Mouse (Mus musculus) mouse embryonic stem cell (cell line): ENCODE data around the gene Mapk10.

Experiments used
- in situ Hi-C, 2 experiments: fragments of 300-500 bp; cut with MboI; formaldehyde crosslinking; loops; 1 replicate in 1 of 2; 3 replicates in 1 of 2; pipeline ENCODE4 v1.14.3; 2019 to 2020; ENCODE audit warnings: low sequenced_read_pairs in 2 of 2, low pct_unique_long_range_greater_than_20kb in 1 of 2, mixed read lengths in 1 of 2; ENCODE audit not compliant: unreplicated experiment in 1 of 2

Mapk10 gene

DNA sequence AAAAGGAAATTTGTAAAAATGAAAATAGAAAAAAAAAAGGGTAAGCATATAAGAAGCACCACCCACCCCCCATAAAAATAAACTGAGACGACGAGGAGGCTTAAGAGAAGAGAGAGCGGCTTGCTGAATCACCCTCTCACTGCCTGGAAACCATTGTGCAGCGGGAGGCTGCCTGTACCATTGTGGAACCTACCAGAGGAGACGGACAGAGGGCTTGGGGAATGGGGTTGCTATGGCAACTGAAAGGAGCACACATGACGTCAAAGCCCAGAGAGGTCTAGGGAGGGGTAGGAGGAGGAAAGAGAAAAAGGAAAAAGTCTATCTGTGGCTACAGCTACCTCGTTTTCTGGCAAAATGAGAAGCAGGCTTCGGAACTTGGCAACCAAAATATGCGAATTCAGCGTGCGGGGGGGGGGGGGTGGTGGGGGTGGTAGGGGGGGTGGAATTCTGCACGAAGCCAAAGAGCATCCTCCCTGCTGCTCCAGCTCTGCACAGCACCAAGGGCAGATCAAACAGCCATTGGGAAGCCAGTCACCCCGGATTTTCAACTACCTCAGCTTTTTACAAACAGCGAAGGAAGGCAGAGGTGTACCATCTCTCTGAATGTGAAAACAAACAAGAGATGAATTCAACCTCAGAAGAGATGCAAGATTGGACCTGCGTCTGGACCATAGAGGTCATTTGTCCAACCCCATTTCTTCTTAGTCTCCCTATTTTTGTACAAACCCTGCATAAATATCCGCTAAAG, at the start of gene Mapk10:
Mapk10 (minus strand) TSS at position 234 of the 748 bp plus-strand sequence.
- in situ Hi-C loops = no loop called here

DNA sequence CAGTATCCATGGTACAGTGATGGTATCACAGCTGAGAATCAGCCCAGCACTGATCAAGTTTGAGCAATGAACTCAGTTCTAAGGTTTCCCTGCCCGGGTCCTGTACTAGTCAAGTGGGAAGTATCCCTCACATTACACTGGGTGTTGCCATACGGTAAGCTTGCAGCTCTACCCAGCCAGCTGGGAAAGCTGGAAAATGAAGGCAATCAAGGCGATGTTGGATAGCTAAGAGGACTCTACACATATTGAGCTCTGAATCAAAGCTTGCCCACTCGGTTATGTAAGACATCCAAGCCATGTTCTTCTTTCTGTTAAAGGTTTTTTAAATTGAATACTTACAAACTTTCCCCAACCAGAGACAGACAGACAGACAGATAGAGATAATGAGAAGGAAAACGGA, 45.0 kb upstream of the Mapk10 start:
- in situ Hi-C loops = no loop called here

DNA sequence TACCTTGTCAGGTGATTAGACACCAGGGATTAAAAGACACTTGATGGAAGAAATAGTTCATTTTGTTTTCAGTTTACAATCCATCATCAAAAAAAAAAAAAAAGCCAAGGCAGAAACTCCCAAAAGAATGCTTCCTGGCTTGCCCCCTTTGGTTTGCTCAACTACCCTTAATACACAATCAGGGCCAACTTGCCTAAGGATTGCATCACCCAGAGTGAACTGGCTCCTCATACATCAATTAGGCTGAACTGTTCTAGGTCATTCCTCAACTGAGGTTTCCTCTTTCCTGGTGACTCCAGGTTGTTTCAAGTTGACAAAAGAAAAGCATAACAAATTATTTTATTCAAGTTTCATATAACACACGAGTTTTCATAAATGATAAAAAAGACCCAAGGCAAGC, 31.3 kb upstream of the Mapk10 start:
- in situ Hi-C loops = no loop called here

DNA sequence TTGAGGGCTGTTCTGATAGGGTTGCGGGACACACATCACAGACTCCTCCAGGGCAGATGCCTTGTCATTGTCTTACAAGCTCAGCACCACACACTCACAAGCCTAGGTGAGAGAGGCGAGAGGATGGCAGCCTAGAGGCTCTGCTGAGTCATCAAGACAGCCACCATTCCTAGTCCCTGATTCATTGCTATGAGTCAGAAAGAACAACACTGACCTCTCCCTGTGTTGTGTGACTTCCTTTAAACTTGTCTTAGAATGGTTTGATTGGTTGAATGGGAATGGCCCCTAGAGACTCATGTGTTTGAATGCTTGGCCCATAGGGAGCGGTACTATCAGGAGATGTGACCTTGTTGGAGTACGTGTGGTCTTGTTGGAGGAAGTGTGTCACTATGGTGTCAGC, 20.7 kb upstream of the Mapk10 start:
- in situ Hi-C loops = no loop called here

DNA sequence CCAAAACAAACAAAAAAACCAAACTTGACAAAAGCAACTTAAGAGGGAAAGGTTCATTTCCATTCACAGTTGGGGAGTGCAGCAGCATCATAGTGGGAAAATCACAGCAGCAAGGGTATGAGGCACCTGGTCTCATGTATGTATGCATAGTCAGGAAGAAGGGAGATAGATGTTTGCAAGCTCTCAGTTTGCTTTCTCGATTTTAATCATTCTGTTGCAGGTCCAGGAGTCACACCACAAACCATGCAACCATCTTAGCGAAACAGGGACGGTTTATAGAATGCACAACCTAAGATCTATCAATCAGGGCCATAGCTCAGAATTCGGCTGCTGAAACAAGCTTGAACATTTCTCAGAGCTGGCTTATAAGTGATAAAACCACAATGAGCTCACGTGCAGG, 19.2 kb upstream of the Mapk10 start:
- in situ Hi-C loops = no loop called here

DNA sequence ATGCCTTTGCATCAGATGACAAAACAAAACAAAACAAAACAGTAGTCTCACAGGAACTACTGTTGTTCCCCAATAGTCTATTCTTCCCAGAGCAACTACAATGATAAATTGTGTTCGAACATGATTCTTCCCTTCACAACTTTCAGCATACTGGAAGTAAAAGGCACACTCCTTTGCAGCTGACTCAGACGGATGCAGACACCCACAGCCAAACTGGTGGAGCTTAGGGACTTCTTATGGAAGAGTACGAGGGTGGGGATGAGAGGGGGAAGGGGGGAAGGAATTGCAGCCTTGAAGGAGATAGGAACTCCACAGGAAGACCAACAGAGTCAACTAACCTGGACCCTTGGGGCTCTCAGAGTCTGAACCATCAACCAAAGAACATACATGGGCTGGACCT, 18.2 kb upstream of the Mapk10 start:
- in situ Hi-C loops = no loop called here

DNA sequence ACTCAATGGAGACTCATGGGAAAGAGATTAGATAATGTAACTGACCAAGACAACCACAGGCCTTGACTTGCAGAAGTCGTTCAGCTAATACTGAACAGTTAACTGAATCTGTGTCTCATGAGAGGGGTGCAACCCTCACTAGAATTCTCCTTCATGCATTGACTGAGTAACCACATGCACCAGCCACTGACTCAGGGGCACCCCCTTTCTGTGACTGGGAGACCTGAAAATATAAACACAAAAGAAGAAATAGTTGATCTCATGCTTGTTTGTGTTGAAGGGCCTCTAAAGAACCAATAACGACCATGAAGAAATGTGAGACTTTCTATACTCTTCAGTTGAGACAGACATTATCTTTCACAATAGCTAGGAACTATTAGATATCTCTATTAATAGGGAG, 10.9 kb upstream of the Mapk10 start:
- in situ Hi-C loops = no loop called here

DNA sequence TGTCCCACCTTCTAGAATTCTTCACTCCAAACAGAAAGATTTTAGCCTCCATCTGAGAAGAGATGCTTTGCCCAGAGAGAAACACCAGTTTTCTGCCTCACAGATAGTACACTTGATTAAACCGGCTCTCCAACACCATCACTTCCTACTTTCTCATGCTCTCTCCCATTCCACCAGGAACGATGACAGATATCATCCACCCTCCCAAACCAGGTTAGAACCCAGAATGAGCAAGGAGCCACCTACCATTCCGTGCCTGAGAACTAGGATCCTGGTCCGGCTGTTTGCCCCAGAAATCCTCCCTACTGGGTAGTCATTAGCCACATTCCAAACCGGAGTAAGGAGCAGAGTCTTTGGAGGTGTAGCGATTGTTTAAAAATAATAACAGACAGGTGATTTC, 490 bp downstream of the Mapk10 start:
- in situ Hi-C loops = no loop called here

DNA sequence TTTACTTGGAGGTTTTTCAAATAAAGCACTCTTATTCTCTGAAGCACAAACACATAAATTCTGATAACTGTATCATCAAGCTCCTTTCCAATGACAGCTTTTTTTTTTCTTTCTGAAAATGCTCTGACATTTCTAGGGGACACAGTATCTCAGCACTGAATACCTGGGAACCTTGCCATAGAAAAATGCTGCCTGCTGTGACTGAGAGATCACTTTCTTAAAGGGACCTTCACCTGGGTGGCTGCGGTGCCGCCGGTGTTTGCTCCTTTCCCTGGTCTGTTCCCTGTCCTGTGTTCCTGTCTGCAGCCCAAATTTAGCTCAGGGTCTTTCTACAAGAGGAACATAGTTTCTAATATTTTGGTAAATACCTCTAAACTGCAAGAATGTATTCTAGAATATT, 1.1 kb downstream of the Mapk10 start:
- in situ Hi-C loops = no loop called here

DNA sequence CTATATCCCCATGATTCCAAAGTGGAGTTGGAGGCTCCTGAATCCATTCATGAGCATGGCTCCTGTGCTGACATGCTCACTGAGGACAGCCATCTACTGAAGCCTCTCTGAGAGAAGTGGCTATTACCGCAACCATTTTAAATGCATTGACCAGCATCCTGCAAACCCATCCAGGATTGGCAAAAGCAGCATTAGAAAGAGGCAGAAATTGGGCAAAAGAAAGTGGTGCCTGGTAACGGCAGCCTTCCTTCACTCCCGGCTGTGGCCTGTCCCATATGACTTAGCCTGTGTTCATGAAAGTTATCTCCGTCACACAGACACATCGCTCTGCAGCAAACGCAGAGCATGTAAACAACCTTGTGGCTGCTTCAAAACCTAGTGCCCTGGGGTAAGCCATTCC, 1.6 kb downstream of the Mapk10 start:
- in situ Hi-C loops = no loop called here

DNA sequence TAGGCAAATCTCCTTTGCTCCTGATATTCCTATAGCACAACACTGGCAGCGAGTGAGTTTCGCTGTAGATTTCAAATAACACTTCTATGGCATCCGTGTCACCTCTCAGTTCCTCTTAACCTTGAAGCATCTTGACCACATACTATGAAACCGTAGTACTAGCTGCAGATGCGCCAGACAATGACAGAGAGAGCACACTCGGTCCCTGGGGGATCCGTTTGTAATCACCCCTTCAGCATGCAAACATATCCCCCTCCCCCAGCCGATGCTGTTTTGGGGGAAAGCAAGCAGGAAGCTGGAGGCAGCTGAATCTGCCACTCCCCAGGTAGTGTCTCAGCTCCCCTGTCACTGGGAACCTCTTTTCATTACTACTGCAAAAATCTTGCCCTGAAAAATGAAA, 2.3 kb downstream of the Mapk10 start:
- in situ Hi-C loops = no loop called here

DNA sequence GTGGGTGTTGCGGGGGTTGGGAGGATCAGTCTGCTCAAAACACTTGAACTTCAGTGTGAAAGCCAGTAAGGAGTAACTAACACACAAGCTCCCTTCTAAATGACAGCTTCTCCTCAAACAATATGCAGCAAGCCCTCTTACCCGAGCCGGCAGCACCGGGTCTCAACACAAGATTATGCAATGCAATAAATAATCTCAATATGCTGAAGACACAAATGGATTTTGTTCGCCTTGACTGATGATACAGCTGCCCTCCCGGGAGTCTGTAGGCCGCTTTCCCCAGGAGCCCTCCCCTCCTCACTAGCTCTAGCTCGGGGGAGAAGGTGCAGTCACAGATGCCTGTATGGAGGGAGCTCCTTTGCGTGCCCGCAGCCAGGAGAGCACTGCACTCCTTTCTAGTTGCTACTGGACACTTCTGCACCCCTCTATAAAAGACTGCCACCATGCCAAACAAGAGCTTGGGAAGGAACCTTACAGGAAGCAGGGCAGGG, 3.1 kb downstream of the Mapk10 start:
- in situ Hi-C loops = no loop called here

DNA sequence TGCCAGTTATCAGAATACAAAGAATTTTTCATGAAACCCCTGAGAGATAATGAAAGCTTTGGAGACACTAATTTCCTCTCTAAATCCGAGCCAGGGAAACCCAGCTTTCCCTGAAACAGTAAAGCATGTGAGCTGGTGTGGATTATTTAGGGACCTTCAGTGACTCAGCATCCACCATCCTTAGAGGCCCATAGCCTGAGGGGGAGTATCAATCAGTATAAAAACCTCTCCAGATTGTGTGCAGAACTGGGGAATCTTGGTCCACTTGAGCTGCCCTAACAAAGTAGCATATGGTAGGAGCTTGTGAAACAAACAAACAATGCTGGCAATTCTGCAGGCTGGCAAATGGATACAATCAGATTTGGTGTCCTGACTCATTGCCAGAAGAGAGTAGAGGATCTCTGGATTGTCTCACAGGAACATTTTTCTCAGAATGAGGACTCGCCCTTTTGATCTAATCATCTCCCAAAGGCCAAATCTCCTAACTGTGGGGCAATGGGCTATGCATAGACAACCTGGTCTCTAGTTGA, 13.3 kb downstream of the Mapk10 start:
- in situ Hi-C loops = no loop called here

DNA sequence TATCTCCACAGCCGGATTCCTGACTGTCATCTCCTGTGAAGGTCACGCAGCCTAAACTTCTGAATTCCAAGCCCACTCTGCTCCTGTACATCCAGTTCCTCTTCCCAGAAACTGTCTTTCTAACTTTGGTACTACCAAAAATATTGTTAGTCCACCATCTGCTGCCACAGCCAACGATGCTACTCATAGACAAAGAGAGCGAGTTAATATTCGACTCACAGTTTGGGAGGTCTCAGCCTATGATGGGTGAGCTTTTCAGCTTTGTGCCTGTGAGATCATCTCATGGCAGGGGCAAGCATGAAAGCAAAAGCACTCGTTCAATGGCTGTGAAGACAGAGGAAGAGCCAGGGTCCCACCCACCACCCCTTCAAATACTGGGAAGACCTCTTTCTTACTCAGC, 16.6 kb downstream of the Mapk10 start:
- in situ Hi-C loops = no loop called here

DNA sequence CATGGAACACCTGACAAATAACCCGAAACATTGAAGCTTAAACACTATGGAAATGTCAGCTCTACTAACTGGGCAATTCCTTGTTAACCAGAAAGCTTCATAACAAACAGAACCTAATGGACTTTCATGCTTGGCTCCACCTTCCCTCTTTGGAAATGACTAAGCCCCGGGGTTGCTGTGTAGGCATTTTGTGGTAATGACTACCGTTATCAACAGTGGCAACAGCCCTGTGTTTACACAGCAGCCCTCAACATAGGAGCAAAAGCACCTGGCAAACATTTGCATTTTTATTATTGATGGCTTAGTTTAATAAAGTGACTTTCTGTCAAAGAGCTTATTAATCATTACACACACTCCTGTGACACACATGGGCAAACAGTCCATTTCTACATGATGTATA, 17.4 kb downstream of the Mapk10 start:
- in situ Hi-C loops = no loop called here

DNA sequence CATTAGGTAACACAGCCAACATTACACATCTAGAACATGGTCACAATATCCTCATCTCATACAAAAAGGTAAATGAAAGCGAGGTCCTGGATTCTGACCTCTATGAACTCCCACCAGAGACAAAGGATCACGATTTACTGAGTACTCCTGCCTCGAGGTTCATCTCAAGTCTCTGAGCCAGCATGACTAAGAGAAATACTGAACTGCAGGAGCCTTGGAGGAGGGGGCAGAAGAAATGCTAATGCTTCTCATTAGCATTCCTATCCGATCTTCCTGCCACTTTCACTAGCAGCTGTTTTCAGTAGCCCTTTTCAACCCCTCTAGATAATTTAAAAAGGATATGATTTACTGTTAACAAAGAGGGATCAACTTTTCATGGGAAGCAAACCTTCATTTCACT, 19.6 kb downstream of the Mapk10 start:
- in situ Hi-C loops = no loop called here

DNA sequence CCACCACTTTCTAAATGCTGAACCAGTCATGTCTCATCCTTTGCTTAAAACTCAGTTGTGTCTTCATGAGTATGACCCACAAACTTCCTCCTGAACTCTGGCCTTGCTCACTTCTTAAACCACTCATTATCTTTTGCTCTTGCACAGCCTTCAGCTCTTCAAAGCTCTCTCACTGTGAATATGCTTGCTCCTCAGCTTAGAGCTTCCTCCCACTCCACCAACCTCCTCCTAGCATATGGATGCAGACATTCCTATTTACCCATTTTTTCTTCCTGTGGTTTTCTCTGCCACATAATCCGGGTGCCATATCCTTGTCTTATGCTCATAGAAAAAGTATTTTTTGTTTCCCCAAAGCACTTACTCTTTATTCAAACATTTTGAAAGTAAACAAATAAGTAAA, 26.9 kb downstream of the Mapk10 start:
- in situ Hi-C loops = no loop called here

DNA sequence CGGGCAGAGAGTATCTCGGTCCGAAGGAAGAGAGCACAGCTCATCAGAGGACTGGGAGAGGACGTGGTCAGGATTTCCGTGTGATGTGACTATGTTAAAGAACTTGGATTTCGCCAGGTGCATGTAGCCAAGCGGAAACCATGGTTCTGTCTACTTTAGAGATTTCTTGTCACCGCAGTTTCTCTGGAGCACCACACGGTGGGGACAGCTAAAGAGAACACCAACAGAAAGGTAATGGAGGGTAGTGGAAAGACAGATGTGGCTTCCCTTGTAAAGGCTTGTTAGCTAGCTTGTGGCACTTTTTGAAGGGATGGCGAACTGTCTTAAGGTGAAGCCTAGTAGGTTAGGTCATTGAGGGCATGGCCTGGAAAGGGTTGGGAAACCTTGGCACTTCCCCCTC, 29.5 kb downstream of the Mapk10 start:
- in situ Hi-C loops = no loop called here

DNA sequence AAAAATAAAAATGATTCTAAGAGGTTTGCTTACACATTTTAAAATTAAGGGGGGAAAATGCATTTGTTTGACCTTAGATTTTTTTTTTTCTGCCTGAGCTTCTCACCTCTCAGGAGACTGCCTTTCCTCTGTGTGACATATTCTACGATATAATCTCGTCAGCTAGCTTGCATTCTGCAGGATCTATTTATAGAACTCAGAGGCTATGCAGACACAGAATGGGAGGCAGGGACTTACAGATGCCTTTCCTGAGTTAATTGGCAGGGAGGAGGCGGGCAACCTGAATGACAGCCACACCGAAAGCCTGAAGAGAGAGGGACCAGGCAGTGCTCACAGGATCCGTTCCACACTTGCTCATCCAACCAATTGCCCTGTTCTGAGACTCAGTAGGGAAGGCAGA, 34.1 kb downstream of the Mapk10 start:
- in situ Hi-C loops = no loop called here

DNA sequence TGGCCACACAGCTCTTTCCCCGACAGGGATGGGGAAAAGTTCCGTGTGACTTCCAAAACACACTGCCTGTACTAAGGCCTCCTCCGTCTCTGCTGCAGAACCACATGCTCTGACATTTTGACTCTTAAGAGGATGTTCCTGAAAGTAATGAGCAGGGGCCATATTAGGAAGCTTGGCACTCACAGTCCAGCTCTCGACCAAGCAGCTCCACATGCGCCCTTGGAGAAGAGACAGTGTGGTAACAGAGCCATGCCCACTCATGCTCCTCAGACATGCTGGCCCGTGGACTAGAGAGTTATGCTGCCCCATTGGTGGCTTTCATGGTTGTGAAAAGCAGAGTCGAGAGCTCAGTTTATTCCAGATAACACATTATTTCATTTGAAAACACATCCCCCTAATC, 35.1 kb downstream of the Mapk10 start:
- in situ Hi-C loops = no loop called here
